Mouse (Mus musculus): ENCODE measurements around the gene Plekhj1.

Gene Plekhj1

GRCm38 (mm10) chr10:80826151-80827062 lies 28.0 kb upstream of the Plekhj1 start, which contains the start of gene Oaz1:
Gene Oaz1 (plus strand): TSS chr10:80826656.
- intact Hi-C loops (cut with DNase I): no loop called here

DNA sequence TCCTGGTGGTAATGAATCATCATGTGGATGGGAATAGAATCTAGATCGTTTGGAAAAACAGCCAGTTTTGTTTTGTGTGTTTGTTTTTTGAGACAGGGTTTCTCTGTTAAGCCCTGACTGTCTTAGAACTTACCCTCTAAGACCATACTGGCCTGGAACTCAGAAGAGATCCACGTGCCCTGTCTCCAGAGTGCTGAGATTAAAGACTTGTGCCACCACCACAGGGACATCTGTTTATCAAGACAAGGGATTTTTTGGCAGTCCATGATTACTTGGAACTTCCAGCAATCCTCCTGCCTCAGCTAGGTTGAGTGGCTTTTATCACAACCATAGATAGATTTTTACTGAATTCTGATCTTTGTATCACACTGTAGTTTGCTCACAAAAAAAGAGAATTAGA lies 26.4 kb upstream of the Plekhj1 start:
- intact Hi-C loops (cut with DNase I): no loop called here

GRCm38 (mm10) chr10:80823847-80824643 lies 25.6 kb upstream of the Plekhj1 start:
- intact Hi-C loops (cut with DNase I): loop anchor here (2.0 kb wide), 1 partner anchor 57 kb away; no protein-coding TSS in a partner anchor

- intact Hi-C loops (cut with DNase I): loop anchor here (2.0 kb wide), 1 partner anchor 57 kb away; no protein-coding TSS in a partner anchor
Measured at GRCm38 (mm10) chr10:80823316-80823715, 24.9 kb upstream of the Plekhj1 start.

DNA sequence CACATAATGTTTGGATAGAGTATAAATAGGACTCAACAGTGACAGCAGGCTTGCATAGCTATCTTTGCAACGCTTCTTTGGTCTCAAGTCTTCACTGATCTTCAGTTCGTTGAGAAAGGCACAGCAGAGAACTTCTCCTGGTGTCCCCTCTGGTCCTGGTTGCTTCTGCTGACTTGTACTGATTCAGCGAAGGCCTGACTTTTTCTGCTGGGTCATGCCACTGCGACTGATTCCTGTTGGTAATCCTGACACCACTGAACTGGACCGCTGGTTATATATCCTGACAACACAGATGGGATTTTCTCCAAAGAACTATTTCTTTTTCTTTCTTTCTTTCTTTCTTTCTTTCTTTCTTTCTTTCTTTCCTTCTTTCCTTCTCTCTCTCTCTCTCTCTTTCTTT lies 24.1 kb upstream of the Plekhj1 start:
- intact Hi-C loops (cut with DNase I): loop anchor here (2.0 kb wide), 1 partner anchor 58 kb away; no protein-coding TSS in a partner anchor

- intact Hi-C loops (cut with DNase I): loop anchor here (2.0 kb wide), 1 partner anchor 59 kb away; no protein-coding TSS in a partner anchor
Measured at GRCm38 (mm10) chr10:80821991-80822390, 23.6 kb upstream of the Plekhj1 start.

- intact Hi-C loops (cut with DNase I): loop anchor here (10.0 kb wide), 1 partner anchor 175 kb away; no protein-coding TSS in a partner anchor
Measured at GRCm38 (mm10) chr10:80819406-80819805, 21.0 kb upstream of the Plekhj1 start.

- intact Hi-C loops (cut with DNase I): loop anchor here (10.0 kb wide), 1 partner anchor 176 kb away; no protein-coding TSS in a partner anchor
Measured at GRCm38 (mm10) chr10:80818599-80819281, 20.3 kb upstream of the Plekhj1 start.

GRCm38 (mm10) chr10:80817955-80818354 lies 19.5 kb upstream of the Plekhj1 start:
- intact Hi-C loops (cut with DNase I): loop anchor here (10.0 kb wide), 1 partner anchor 177 kb away; no protein-coding TSS in a partner anchor

DNA sequence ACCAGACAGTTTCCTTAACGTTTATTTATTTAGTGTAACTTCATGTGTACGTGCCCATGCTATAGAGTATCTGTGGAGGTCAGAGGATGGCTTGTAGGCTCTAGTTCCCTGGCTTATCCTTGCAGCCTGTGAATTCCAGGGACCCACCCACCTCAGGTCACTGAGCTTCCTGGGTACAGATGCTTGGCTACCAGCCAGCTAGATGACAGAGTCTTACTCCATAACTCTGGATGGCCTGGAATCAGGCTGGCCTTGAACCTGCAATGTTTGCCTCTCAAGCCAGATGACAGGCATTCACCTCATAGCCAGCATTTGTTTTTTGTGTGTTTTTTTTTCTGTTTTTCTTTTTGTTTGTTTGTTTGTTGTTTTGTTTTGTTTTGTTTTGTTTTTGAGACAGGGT lies 18.7 kb upstream of the Plekhj1 start:
- intact Hi-C loops (cut with DNase I): loop anchor here (10.0 kb wide), 1 partner anchor 178 kb away; no protein-coding TSS in a partner anchor

GRCm38 (mm10) chr10:80816303-80816702 lies 17.9 kb upstream of the Plekhj1 start:
- intact Hi-C loops (cut with DNase I): loop anchor here (10.0 kb wide), 1 partner anchor 178 kb away; no protein-coding TSS in a partner anchor

DNA sequence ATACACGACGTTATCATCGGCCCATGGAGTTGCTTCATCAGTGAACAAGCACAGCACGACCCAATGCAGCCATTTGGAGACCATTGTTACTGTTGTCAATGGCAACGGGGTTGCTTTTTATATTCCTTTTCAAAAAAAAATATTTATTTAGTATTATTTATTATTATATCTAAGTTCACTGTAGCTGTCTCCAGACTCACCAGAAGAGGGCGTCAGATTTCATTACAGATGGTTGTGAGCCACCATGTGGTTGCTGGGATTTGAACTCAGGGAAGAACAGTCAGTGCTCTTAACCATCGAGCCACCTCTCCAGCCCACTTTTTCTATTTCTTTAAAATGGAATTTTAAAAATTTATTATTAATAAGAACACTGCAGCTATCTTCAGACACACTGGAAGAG lies 16.4 kb upstream of the Plekhj1 start:
- intact Hi-C loops (cut with DNase I): loop anchor here (10.0 kb wide), 1 partner anchor 180 kb away; no protein-coding TSS in a partner anchor

DNA sequence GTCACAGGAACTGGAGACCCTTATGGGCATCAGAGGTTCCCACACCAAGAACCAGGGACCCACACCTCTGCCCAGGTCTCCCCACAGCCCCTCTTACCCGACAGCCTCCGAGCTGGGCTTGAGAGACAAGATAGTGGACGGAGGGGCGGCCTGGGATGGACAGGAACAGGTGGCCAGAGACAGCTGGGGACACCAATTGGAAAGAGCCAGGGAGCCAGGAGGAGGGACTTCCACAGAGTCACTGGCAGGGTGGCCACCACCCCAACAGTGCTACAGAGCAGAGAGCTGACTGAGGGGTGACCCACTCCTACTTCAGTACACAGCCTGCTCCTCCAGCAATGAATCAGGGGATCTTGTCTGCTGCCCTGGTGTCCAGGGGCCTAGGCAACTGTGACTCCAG lies 14.9 kb upstream of the Plekhj1 start, which contains the start of gene Jsrp1:
TSS of gene Jsrp1 (minus strand) at position 133 of the 400 bp plus-strand sequence.
- intact Hi-C loops (cut with DNase I): loop anchor here (10.0 kb wide), 1 partner anchor 181 kb away; no protein-coding TSS in a partner anchor

DNA sequence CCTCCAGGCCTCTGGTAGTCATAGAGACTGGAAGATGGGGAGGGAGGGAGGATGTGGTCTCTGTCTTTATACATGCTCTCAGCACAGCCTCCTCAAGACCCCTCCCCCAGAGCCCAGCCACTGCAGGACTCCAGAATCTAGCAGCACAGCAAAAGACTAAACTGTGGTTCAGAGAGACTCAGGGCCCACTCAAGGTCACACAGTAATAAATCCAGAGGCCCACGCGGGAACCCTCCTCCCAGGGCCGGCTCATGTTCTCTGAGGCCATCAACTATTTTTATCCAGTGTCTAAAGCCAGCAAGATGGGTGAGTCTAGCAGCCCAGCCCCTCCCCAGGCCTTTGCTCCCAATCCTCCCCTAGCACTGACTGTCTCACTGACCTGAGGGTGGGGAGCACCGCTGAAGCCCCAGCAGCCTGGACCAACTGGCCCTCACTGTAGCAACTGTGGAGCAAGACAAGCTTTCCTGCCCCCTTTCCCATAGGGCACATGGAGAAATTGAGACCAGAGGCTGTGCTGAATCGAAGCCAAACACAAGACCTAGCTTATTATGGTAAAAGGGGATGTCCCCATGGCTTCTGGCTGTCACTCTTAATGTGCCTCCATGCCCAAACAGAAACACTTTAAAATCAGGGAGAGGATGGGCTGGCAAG lies 14.1 kb upstream of the Plekhj1 start:
- intact Hi-C loops (cut with DNase I): loop anchor here (10.0 kb wide), 1 partner anchor 182 kb away; no protein-coding TSS in a partner anchor

DNA sequence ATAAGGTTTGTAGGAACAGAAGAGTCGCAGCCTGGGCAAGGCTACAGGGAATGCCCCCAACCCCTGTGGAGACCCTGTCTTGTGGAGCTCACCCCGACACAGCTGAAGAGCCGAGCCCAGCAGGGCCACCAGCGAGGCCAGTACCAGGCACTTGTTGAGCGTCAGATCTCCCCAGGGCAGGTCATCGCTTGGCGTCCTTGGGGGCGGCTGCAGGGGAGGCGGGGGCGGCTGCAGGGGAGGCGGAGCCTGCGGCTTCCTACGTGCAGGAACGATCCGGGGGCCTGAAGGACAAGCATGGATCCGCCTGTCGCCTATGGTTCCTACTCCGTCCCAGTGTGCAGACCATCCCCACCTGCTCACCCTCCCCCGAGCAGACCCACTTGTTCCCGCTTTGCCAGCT lies 11.7 kb upstream of the Plekhj1 start:
- intact Hi-C loops (cut with DNase I): loop anchor here (10.0 kb wide), 1 partner anchor 185 kb away; no protein-coding TSS in a partner anchor

- intact Hi-C loops (cut with DNase I): loop anchor here (5.0 kb wide), 1 partner anchor 62 kb away; no protein-coding TSS in a partner anchor
Measured at GRCm38 (mm10) chr10:80808985-80809632, 10.7 kb upstream of the Plekhj1 start.

GRCm38 (mm10) chr10:80808099-80808984 lies 9.9 kb upstream of the Plekhj1 start:
- intact Hi-C loops (cut with DNase I): loop anchor here (5.0 kb wide), 1 partner anchor 61 kb away; no protein-coding TSS in a partner anchor

- intact Hi-C loops (cut with DNase I): loop anchor here (5.0 kb wide), 1 partner anchor 60 kb away; no protein-coding TSS in a partner anchor
Measured at GRCm38 (mm10) chr10:80807057-80807627, 8.7 kb upstream of the Plekhj1 start.
